Mouse (Mus musculus) stomach, postnatal 0 days (tissue): ENCODE measurements around the gene Ppp2r2c. TPM values are rescaled to one million over a fixed set of nuclear protein-coding genes. Genes with fewer than 3 reads are reported as not detected.

Source experiments
- ATAC-seq: fragments of 200-750 bp; cut with Nextera tagmentation; 2 replicates; pipeline ENCODE4 v1.8.0; 2017; ENCODE audit not compliant: low FRiP score, low TSS enrichment
- DNase-seq: peaks from one replicate; pipeline ENCODE4 v3.0.0-alpha.2; 2016; ENCODE audit warnings: low spot score
- H3K27ac ChIP-seq: fragments of 300-500 bp; sonication (generic); replicated peaks from 2 replicates; pipeline ENCODE4 v1.5.1; 2014; ENCODE audit warnings: mild to moderate bottlenecking, control low read depth
- H3K27me3 ChIP-seq: fragments of 300-500 bp; sonication (generic); 2 replicates; pipeline ENCODE4 v1.6.1; 2014; ENCODE audit warnings: low read length; ENCODE audit not compliant: control insufficient read depth, insufficient read depth
- H3K36me3 ChIP-seq: fragments of 300-500 bp; sonication (generic); 2 replicates; pipeline ENCODE4 v1.6.1; 2014; ENCODE audit warnings: low read length, mixed read lengths; ENCODE audit not compliant: control insufficient read depth, insufficient read depth
- H3K4me1 ChIP-seq: fragments of 300-500 bp; sonication (generic); replicated peaks from 2 replicates; pipeline ENCODE4 v1.6.1; 2014; ENCODE audit warnings: antibody characterized with exemption; ENCODE audit not compliant: control insufficient read depth, insufficient read depth
- H3K4me2 ChIP-seq: fragments of 300-500 bp; sonication (generic); replicated peaks from 2 replicates; pipeline ENCODE4 v1.6.1; 2014; ENCODE audit warnings: low read depth, mild to moderate bottlenecking, control low read depth, moderate library complexity
- H3K4me3 ChIP-seq: fragments of 300-500 bp; sonication (generic); 2 replicates; pipeline ENCODE4 v1.5.1; 2014; ENCODE audit warnings: low read depth, low read length, control low read depth
- H3K9ac ChIP-seq: fragments of 300-500 bp; sonication (generic); 2 replicates; pipeline ENCODE4 v1.6.1; 2014; ENCODE audit warnings: mild to moderate bottlenecking, low read length, control low read depth, mixed read lengths
- H3K9me3 ChIP-seq: fragments of 300-500 bp; sonication (generic); 2 replicates; pipeline ENCODE4 v1.6.1; 2016; ENCODE audit warnings: low read length; ENCODE audit not compliant: control insufficient read depth
- CTCF ChIP-seq: IDR thresholded peaks from 2 replicates; pipeline ENCODE4 v1.5.1; 2016; ENCODE audit warnings: antibody characterized with exemption, low read depth, mild to moderate bottlenecking, moderate library complexity
- EP300 ChIP-seq: optimal IDR thresholded peaks from 2 replicates; pipeline ENCODE3; 2016; ENCODE audit warnings: antibody characterized with exemption
- whole genome bisulfite sequencing: fragments of 180-500 bp; shearing (Covaris S2); extraction: QIAGEN DNeasy Blood & Tissue Kit; methylation state at CpG from one replicate; pipeline ENCODE4 v1.1.7; 2014; 5-methylcytosine and 5-hydroxymethylcytosine counted together
- polyA plus RNA-seq: library from polyadenylated mRNA; unstranded; fragments of >200 nt; fragmentation: Nextera tagmentation; extraction: Ambion mirVana; gene quantifications from 2 replicates; pipeline ENCODE4 v1.2.1, GENCODE M21; 2015

Ppp2r2c gene
- polyA plus RNA-seq, 1 experiment from 2014 or later = 0.93 TPM

DNA sequence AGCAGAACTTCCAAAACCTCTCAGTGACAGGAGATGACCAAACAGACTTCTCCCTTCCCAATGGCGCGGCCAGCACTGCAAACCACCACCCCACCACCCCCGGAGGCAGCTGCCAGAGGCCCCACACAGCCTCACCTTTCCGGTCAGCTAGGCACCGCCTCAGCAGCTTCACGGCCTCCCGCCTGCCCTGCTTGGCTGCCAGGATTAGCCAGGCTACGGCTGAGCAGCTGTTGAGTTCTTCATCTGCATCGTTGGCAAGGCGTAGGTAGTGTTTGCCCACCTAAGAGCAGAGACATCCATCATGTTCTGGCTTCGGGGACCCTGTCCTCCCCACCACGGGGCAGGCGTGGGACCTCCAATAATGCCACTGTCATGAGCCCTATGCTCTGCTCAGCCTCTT lies 107.0 kb downstream of the Ppp2r2c start:
- 79% methylated on average over 13 of the region's 13 CpGs for WGBS
- 0 out of 2 replicates have a peak, but pooled peaks cover 2% of the 10 kb centered on the region for H3K36me3 ChIP-seq

DNA sequence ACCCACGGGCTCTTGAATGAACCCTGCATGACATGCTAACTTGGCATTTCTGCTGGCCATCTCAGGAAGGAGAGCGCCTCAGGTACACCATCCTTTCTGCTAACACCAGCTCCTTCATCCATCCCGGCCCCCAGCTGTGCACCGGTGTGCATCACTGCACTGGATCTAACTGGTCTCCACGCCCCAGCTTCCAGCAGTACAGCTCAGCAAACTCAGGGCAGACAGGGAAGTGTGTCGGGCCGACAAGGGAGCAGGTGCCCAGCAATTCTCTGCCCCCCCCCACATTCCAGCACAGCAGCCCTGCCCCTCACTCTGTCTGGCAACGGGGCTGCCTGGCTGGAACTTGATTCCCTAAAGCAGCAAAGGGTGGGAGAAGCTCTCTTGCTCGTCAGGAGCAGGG lies 109.5 kb downstream of the Ppp2r2c start:
- no peaks in the 10 kb centered on the region for H3K4me1 ChIP-seq
- no peak overlapping the region for H3K4me2 ChIP-seq
- ATAC-seq (no peak), DNase-seq (no peak)
- TF ChIP-seq EP300 = no peak
- TF ChIP-seq CTCF = no peak
- whole genome bisulfite sequencing = 67% methylated on average over 9 of the region's 9 CpGs
- no peak overlapping the region for H3K9ac ChIP-seq
- H3K27me3 ChIP-seq = no peaks in the 10 kb centered on the region
- no peaks in the 10 kb centered on the region for H3K9me3 ChIP-seq
- no peaks in the 10 kb centered on the region for H3K36me3 ChIP-seq
- H3K27ac ChIP-seq = no peak overlapping the region
- no peak overlapping the region for H3K4me3 ChIP-seq

More for the DNA sequence above, 107.0 kb downstream of the Ppp2r2c start:
- H3K4me2 ChIP-seq = no peak overlapping the region
- no peaks in the 10 kb centered on the region for H3K27me3 ChIP-seq
- TF ChIP-seq EP300 = no peak
- no peak for TF ChIP-seq CTCF
- ATAC-seq (no peak), DNase-seq (no peak)
- no peak overlapping the region for H3K4me3 ChIP-seq
- no peaks in the 10 kb centered on the region for H3K9me3 ChIP-seq
- H3K4me1 ChIP-seq = no peaks in the 10 kb centered on the region
- H3K27ac ChIP-seq = no peak overlapping the region
- no peak overlapping the region for H3K9ac ChIP-seq

DNA sequence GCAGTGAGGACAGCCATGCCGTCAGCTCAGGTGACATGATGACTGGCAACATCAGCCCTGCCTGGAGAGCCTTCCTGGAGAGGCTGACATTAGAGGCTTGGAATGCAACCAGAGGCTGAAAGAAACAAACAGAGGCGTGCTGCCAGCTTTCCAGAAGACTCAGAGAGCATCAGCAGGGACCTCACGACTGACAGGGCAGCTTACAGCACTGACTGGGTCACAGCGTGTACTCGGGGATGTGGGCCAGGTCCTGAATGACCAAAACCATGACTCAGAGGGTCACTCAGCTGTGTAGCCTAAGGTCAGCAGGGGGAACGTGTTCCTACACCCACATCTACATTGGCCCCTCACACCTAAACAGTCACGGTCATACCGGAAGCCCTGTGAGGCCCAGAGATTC lies 110.7 kb downstream of the Ppp2r2c start:
- no peak overlapping the region for H3K4me2 ChIP-seq
- H3K27me3 ChIP-seq = no peaks in the 10 kb centered on the region
- no peaks in the 10 kb centered on the region for H3K4me1 ChIP-seq
- no peaks in the 10 kb centered on the region for H3K36me3 ChIP-seq
- H3K27ac ChIP-seq = no peak overlapping the region
- WGBS = 51% methylated on average over 8 of the region's 8 CpGs
- no peak for DNase-seq
- H3K4me3 ChIP-seq = no peak overlapping the region
- TF ChIP-seq EP300 = no peak
- no peak for TF ChIP-seq CTCF
- no peak overlapping the region for H3K9ac ChIP-seq
- ATAC-seq = peak; percentile 15; the same call in 1 of the 2 replicates
- no peaks in the 10 kb centered on the region for H3K9me3 ChIP-seq

DNA sequence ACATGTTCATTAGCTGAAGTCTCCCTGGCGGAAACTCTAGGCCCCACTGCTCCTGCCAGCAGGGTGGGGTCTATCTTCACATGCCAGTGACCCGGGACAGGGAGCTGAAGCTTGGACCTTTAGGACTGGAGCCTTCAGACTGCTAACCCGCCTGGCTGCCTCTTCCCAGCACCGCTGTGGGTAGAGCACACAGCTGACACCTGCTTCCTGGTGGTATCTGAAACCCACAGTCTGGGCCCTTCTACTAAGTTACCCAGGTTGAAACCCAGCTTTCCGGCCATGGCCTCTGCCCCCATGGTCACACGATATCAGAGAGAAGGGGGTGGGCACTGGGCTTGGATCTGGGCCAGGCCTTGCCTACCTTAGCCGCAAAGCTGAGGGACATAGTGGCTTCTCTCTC lies 111.3 kb downstream of the Ppp2r2c start:
- DNase-seq (no peak), ATAC-seq (no peak)
- no peak overlapping the region for H3K9ac ChIP-seq
- WGBS = 80% methylated on average over 7 of the region's 7 CpGs
- H3K4me2 ChIP-seq = no peak overlapping the region
- H3K4me3 ChIP-seq = no peak overlapping the region
- TF ChIP-seq CTCF (no peak), EP300 (no peak)
- H3K36me3 ChIP-seq = no peaks in the 10 kb centered on the region
- no peaks in the 10 kb centered on the region for H3K4me1 ChIP-seq
- H3K27me3 ChIP-seq = no peaks in the 10 kb centered on the region
- no peaks in the 10 kb centered on the region for H3K9me3 ChIP-seq
- no peak overlapping the region for H3K27ac ChIP-seq

DNA sequence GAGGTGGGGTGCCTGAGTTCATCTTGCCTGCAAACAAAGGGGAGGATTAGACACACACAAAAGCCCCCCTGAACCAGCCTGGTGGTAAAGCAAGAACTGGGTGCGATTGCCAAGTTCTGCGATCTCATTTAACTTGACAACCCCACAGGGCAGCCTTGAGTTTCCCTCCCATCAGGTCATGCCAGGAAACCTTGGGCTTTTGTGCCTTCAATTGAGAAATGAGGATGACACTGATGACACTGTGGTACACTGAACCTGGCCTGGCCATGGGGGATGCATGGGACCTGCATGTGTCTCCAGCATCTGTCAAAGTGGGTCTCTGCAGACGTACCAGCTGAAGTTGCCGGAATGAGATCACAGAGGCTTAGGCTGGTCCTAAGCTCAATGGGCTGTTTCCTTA lies 114.0 kb downstream of the Ppp2r2c start:
- DNase-seq (no peak), ATAC-seq (no peak)
- 94% methylated on average over 4 of the region's 4 CpGs for WGBS

DNA sequence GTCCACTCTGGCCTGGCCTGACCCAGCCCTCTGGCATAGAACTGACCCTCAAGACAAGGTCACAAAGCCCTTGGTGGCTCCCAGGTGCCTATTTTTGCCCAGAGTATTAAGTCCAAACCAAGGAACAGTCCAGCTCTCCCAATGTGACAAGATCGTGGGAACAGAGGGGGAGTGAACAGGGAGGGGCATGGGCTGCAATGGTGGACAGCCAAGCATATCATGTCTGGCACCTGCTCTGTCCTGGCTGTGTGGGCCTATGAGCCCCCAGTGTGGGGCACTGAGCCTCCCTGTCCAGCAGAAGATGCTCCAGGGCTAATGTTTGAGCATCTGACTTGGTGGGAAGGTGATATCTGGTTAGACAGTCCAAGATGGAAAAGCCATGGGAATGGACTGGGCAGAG lies 118.3 kb downstream of the Ppp2r2c start:
- 88% methylated on average over 1 of the region's 1 CpGs for whole genome bisulfite sequencing
- no peak overlapping the region for H3K4me2 ChIP-seq
- ATAC-seq = no peak

More for the DNA sequence above, 114.0 kb downstream of the Ppp2r2c start:
- H3K27ac ChIP-seq = no peak overlapping the region
- no peaks in the 10 kb centered on the region for H3K27me3 ChIP-seq
- H3K9ac ChIP-seq = no peak overlapping the region
- no peaks in the 10 kb centered on the region for H3K36me3 ChIP-seq
- H3K4me1 ChIP-seq = no peaks in the 10 kb centered on the region
- no peaks in the 10 kb centered on the region for H3K9me3 ChIP-seq
- no peak overlapping the region for H3K4me3 ChIP-seq
- no peak overlapping the region for H3K4me2 ChIP-seq
- TF ChIP-seq CTCF = no peak
- no peak for TF ChIP-seq EP300

More for the DNA sequence above, 118.3 kb downstream of the Ppp2r2c start:
- no peak overlapping the region for H3K4me3 ChIP-seq
- no peaks in the 10 kb centered on the region for H3K27me3 ChIP-seq
- H3K27ac ChIP-seq = no peak overlapping the region
- DNase-seq = no peak
- no peaks in the 10 kb centered on the region for H3K9me3 ChIP-seq
- no peaks in the 10 kb centered on the region for H3K36me3 ChIP-seq
- H3K4me1 ChIP-seq = no peaks in the 10 kb centered on the region; the same call in 1 of the 2 replicates
- TF ChIP-seq EP300 = no peak
- TF ChIP-seq CTCF = no peak
- no peak overlapping the region for H3K9ac ChIP-seq
